Mouse (Mus musculus): ENCODE results near the gene Olfr220. TPM values are rescaled to one million over a fixed set of nuclear protein-coding genes. Genes with fewer than 3 reads are reported as not detected.

Olfr220 gene
- polyA plus RNA-seq, 1 experiment from 2014 or later = not detected

Other genes starting within 250 kb of the Olfr220 start
- not detected in 2 replicates for gene Olfr419, start 190.0 kb upstream of the Olfr220 start, polyA plus RNA-seq (2015; fragmentation: Nextera tagmentation; extraction: Ambion mirVana)
- 3.4 and 7.3 TPM in 2 replicates for gene Mptx1, start 111.6 kb upstream of the Olfr220 start, polyA plus RNA-seq (2015; fragmentation: Nextera tagmentation; extraction: Ambion mirVana)
- not detected in 2 replicates for gene Olfr417, start 77.0 kb upstream of the Olfr220 start, polyA plus RNA-seq (2015; fragmentation: Nextera tagmentation; extraction: Ambion mirVana)
- gene Olfr248, start 51.0 kb upstream of the Olfr220 start, polyA plus RNA-seq (2015; fragmentation: Nextera tagmentation; extraction: Ambion mirVana) = not detected in 2 replicates
- not detected in 2 replicates for gene Olfr414, start 18.0 kb upstream of the Olfr220 start, polyA plus RNA-seq (2015; fragmentation: Nextera tagmentation; extraction: Ambion mirVana)
- gene Fmn2, start 59.7 kb downstream of the Olfr220 start, polyA plus RNA-seq (2015; fragmentation: Nextera tagmentation; extraction: Ambion mirVana) = 0.89 and 1.2 TPM in 2 replicates